Mouse (Mus musculus) heart, adult 2 months (tissue): ENCODE data around the gene Pdgfa.

Experiments
- CTCF ChIP-seq: fragments of 200-600 bp; IDR thresholded peaks from 2 replicates; pipeline ENCODE4 v1.8.1; 2022; ENCODE audit warnings: antibody characterized with exemption, mild to moderate bottlenecking, moderate library complexity
- EP300 ChIP-seq: fragments of 200-500 bp; IDR thresholded peaks from 2 replicates; pipeline ENCODE4 v1.6.1; 2011; ENCODE audit warnings: low read depth, low read length, control low read depth; ENCODE audit not compliant: insufficient read depth
- POLR2A ChIP-seq: fragments of 200-500 bp; IDR thresholded peaks from 2 replicates; pipeline ENCODE4 v1.6.1; 2011; ENCODE audit warnings: mild to moderate bottlenecking, low read depth, low read length, control low read depth; ENCODE audit not compliant: insufficient read depth

- TF ChIP-seq EP300: no peak
- TF ChIP-seq CTCF: no peak
- TF ChIP-seq POLR2A: no peak
These were observed 30.4 kb upstream of the Pdgfa start for GRCm38 (mm10) chr5:139027603-139028002.
